Mouse (Mus musculus): ENCODE measurements around the gene Tead3.
A peak's percentile ranks its signal among the peaks of the same experiment; 100 is the strongest.
"Not testable (repeated sequence)": the region's sequence is repeated elsewhere in the genome, so short reads cannot be mapped to it uniquely, and the experiment has no call there.

Tead3 gene

DNA sequence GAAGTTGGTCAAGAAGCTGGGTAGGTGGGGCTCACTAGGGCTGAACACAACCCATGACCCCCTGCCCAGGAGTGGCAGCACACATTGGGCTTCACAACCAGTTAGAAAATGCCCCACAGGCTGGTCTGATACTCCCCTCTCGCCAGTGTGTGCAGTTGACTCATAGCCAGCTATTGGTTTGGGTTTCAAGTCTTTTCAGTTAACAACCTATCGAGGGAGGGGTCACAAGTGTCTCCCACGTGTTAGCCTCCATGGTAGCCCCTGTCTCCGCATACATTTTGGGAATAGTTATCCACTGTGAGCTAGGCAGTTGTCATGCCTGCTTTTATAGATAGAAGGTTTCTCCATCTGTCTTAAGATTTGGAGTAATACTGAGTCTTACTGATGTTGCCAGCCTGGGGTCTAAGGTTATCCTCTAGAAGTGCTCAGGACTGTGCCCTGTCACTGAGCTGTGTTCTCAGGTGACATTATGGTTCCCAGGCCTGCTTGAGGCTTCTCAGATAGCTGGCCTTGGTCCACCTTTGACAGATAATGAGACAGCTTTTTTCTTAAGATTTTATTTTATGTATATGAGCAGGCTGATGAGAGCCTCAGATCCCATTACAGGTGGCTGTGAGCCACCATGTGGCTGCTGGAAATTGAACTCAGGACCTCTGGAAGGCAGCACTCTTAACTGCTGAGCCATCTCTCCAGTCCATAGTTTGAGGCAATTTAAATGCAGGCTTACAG is 20.9 kb downstream of the Tead3 start:
- peak; percentile 22 for DNase-seq

DNA sequence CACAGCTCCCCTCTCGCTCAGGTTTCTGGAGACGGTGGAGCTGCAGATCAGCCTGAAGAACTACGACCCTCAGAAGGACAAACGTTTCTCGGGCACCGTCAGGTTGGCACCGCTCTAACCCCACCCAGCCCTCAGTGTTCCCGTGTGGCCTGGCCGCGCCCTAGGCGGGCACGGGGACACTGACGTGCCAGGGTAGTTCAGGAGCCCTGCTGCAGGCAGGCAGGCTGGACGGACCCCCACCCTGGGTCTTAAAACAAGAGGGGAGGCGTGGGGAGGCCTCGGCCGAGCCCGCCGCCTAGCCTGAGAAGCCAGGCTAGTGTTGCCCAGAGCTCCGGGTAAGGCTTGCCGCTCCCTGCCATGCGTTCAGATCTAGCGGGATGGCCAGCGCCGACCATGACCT is 21.7 kb downstream of the Tead3 start:
- no peak for DNase-seq

DNA sequence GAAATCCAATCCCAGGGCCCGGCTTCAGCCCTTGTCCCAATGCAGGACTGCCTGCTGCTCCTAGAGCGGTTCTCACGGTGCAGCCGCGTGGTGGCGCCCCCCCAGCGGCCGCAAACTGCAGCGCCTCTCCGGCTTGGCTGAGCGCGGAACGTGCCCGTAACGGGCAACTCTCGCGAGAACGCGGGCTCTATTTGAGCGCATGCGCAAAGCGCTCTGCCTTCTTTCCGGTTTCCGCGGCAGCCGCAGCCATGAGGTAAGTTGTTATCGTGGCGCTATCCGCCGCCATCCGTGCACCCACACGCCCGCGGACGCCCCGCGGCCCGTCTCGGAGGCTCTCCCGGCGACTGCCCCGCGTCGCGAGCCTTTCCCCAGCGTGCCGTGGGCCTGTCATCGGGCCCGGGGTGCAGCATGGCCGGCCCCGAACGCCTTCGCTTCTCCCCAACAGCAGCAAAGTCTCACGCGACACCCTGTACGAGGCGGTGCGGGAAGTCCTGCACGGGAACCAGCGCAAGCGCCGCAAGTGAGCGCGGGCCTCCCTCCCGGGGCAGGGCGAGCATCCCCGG is 22.2 kb downstream of the Tead3 start, which contains the start of gene Rpl10a:
Gene Rpl10a, plus strand, starts transcription at position 106 of the 563 bp plus-strand sequence.
- peak; percentile 95 for DNase-seq

DNA sequence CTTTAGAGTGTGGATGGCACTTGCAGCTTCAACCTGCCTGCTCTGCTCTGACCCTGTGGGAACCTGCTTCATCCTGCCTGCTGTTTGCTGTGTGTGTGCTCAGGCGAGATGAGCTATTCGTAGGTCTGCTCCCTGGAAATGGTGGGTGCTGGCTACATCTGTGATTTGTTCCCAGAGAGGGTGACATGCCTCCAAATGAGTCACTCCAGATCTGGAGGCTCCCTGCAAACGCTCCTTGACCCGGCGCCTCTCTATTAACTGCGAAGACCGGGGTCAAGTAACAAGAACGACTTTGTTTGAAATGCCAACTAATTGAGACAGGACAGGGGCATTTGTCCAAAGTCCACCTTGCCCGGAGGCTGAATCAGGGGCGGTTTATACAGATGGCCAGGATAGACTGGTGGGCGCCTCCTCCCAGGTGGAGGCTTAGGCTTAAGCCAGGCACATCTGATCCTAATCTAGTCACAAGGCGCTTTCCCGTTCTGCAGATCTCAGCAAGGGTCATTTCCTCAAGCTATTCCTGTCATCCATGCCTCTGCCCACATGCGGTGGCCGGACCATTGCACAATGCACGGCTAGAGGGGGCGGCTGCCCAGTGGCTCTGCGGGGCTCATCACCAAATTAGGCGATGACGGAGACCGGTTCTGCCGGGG is 22.8 kb downstream of the Tead3 start:
- DNase-seq = no peak

DNA sequence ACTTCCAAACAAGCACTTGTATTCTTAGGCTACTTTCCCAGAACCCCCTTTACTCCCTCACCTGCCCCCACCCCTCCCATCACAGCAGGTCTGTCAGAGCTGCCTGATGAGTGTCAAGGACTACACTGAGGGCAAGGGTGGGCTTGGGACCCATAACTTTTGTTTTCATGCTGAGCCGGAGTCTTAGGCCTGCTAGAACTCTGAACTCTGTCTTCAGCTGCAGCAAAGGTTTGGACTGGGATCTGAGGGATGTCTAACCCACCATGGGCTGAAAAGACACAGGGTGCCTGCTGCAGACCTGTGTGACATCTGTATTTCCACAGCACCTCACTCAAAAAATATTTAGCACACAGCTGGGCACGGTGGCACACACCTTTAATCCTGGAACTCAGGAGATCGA is 23.7 kb downstream of the Tead3 start:
- DNase-seq = peak; percentile 25

DNA sequence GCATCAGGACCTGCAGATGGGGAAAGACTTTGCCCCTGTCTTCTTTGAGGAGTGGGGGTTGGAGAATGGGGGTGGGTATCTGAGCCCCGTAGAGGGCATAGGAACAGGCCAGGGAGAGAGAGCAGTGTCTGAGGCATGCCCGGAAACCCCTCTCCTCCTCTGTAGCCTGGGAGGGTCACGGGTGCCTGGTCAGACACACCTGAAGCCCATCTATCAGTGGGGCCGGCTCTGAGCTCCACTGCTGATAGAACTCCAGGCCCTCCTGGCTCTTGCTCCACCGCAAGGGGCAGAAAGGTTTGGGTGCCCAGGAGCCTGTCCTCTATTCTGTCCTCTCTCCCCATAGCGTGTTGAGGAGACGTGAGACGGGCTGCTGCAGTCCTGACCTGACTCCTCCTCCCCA is 24.9 kb downstream of the Tead3 start:
- DNase-seq = peak; percentile 23

DNA sequence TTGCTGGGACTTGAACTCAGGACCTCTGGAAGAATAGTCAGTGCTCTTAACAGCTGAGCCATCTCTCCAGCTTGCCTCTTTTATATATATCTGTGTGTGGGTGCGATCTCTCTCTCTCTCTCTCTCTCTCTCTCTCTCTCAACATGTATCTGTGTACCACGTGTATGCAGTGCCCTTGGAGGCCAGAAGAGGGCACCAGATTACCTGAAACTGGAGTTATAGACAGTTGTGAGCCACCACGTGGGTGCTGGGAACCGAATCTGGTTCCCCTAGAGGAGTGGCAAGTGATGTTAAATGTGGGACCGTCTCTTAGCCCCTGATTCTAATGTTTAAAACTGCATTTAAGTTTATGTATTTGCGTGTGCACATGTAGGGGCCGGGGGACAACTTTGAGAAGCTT is 26.2 kb downstream of the Tead3 start:
- DNase-seq = not testable (repeated sequence)

DNA sequence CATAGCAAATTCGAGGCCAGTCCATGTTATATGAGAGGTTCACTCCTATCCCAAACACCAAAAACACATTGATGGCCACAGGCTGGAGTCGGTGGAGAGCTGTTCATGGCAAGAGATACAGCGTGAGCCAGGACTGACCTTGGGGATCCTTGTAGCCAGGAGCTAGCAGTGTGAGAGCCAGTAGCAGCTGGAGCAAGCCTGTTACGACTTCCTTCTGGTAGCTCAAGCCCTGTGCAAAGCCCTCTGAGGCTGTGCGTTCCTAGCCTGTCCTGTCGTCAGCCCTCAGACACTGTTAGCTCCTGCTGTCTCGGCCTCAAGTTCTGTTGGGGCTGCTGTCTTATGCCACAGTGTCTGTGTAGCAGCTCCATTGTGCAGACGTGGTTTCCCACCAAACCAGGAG is 26.8 kb downstream of the Tead3 start:
- no peak for DNase-seq

DNA sequence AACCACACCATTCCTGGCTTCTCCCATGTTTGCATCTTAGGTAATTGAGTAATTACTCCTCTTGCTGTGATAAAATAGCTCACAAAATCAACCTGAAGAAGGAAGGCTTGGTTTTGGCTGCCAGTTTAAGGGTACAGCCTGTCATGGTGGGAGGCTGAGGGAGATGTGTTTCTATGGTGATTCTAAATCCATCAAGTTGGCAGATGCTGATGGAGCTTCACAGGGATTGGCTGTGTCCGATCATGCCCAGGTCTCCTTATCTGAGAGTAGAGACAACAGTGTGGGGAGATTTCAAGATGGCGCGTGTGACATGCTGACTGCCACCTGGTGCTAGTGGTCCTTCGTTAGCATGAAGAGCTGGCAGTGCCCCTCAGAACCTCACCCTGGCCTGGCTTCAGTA is 28.9 kb downstream of the Tead3 start:
- DNase-seq = no peak

DNA sequence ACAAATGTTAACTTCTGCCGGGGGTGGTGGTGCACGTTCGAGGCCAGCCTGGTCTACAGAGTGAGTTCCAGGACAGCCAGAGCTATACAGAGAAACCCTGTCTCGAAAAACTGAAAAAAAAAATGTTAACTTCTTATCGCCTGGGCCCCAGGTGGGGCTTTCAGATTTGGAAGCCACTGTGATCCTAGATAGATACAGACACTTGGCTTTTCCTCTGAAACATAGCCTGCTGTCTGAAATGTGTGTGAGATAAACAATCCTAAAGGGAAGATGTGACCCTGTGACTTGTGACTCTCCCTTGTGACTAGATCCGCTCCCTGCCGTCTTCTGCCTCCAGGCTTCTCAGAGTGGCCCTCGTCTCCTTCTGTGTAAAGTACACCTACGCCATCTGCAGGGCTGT is 32.9 kb downstream of the Tead3 start:
- no peak for DNase-seq

DNA sequence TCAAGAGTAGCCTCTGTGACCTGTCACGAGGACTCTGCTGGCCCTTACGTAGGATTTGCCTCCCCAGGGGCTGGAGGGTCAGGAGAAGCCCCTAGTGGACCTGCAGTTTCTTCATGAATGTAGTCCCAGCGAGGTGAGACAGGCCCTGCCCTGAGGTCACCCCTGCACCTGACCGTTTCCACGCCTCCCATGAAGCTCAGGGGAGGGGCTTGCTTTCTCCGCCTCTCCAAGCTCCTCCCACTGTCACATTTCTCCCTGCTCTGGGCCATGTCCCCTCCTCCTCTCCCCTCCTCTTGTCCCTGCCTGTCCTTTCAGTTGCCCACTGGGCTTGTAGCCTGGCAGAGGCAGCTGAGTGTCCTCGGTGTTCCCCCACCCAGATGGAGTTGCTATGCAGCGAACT is 33.5 kb downstream of the Tead3 start:
- peak; percentile 24 for DNase-seq

DNA sequence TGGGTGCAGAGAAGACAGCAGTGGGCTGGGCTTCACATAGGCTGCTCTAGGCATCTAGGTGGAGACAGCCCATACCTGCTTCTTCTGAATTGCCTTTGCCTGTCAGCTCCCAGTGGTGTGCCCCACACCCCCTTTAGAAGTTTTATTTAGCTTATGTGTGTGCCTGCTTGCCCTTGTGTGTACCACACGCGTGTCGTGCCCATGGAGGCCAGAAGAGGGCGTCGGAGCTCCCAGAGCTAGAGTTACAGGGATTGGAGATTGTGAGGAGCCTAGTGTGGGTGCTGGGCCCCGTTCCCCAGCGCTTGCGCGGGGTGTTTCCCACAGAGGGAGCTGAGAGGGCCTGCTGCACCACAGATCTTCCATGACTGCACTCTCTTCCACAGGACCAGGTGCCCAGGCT is 34.1 kb downstream of the Tead3 start:
- DNase-seq = no peak

DNA sequence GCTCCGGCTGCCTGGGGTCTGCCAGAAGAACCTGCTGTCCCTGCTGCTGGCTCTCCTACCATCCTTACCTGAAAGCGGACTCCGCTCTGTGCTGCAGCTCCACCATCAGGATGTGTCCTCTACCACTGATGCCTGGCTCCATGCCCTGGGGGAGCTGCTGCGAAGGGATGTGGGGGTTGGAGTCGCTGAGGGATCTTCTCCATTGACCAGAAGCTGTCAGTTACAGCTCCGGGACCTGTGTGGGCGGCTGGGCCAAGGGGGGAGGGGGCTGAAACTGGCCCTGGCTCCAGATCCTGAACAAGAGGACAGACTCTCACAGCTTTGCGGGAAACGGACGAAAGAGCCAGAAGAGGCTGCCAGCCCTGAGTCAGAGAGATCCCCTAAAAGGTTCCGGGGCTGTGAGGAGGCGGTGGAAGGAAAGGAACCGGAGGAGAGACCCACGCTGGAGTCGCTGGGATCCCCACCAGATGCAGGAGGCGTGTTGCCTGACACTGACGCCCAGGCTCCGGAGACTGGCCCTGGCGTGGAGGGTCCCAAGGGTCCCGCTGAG is 34.9 kb downstream of the Tead3 start:
- DNase-seq = peak; percentile 34

DNA sequence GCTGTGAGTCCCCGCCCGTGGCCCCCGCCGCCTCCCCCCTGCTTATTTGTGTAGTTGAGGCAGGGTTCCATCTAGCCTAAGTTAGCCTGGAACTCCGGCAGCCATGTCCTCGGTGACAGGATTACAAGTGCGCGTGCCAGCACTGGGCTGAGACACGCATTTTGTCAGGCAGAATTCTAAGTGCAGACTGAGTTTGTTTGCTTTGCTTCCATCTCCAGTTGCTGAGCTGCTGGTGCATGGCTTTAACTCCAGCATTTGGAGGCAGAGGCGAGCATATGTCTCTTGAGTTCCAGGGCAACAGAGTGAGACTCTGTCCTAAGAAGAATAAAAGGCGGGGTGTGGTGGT is 36.8 kb downstream of the Tead3 start:
- DNase-seq = peak; percentile 48

DNA sequence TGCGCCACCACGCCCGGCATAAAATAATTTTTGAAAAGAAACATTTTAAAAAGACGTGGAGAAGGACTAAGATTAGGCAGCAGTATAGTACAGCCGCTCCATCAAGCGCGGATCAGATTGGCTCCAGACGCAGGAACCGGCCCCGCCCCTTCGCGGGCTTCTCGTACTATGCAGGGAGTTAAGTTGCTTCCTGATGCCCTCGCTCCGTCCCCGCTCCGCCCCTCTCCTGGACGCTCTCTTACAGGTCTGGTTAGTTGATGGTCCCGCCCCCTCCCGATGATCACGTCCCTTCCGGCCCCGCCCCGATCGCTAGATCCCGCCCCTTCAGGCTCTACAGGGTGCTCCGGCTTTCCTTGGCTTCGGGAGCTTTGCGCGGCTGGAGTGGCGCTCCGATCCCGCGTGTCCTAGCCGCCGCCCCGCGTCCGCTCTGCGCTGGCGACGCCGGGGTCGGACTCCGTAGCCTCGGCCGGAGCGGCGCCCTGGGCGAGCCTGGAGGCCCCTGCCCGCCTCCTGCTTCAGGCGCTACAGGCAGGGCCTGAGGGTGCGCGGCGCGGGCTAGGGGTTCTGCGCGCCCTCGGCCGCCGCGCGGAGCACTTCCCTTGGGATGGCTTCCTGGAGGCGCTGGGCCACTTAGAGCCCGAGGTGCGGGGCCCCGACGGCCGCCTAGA is 37.3 kb downstream of the Tead3 start, which contains the start of gene Fance:
Gene Fance, plus strand, starts transcription at position 308 of the 668 bp plus-strand sequence.
- DNase-seq = peak; percentile 96

DNA sequence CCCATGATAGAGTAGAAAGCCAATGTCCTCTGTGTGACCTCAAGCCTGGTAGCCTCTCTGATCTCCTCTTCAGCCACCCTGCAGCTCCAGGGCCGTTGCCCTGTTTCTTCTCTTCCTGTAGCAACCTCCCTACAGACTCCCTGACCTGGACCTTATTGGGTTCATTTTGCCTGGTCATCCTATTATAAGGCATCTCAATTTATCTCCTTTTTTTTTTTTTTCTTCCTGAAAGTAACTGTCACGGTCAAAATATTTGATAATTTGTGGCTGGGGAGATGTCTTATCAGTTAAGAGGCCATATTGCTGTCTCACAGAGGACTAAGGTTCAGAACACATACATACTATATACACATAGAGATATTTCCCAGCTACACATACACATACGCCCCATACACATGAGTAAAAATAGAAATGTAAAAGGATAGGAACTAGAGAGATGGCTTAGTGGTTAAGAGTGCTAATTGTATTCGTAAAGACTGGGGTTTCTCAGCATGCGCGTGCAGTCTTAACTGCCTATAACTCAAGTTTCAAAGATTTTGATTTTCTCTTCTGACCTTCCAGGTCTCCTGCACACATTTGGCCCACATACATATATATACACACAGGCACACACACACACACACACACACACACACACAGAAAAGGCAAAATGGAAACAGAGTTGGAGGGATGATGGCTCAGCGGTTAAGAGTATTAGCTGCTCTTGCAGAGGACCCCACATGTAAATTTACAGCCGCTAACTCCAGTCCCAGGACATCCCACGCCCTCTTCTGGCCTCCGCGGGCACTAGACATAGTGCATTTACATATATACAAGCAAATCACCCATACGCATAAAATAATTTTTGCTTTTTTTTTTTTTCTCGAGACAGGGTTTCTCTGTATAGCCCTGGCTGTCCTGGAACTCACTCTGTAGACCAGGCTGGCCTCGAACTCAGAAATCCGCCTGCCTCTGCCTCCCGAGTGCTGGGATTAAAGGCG is 38.1 kb downstream of the Tead3 start:
- DNase-seq = peak; percentile 60

DNA sequence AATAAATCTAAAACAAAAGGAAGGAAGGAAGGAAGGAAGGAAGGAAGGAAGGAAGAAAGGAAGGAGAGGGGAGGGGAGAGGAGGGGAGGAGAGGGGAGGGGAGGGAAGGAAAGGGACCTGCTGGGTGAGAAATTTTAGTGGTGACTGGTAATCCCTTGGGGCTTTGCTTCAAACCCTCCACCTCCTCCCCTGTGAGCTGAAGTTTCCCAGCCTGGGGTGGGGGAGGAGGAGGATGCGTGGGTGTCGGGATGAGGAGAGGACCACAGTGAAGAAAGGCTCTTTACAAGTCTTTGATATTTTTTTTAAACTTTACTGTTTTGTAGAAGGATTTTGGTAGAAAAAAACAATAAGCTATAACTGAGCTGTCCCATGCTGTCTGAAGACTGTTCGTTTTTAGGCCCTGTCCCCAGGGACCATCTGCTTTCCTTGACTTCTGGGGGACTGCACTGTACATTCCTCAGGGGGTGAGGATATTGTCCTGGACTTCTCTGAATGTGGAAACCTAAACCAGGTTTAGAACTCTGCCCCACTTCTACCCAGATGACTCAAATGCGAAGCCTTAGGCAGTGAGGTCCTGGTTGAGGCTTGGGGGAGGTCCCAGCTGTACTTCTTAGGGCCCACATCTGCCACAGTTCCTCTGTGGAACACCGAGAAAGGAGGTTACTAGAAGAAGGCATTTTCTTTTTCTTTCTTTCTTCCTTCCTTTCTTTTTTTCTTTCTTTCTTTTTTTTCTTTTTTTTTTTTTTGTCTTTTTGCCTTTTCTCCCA is 39.1 kb downstream of the Tead3 start:
- DNase-seq = peak; percentile 20

DNA sequence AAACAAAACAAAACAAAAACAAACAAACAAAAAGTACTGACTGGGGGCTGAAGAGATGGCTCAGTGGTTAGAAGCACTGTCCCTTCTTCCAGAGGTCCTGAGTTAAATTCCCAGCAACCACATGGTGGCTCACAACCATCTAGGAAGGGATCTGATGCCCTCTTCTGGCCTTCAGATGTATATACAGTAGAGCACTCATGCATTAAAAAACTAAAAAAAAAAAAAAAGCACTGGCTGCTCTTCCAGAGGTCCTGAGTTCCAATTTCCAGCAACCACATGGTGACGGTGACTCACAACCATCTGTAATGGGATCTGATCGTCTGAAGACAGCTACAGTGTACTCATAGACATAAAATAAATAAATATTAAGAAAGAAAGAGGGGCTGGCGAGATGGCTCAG is 39.8 kb downstream of the Tead3 start:
- no peak for DNase-seq

DNA sequence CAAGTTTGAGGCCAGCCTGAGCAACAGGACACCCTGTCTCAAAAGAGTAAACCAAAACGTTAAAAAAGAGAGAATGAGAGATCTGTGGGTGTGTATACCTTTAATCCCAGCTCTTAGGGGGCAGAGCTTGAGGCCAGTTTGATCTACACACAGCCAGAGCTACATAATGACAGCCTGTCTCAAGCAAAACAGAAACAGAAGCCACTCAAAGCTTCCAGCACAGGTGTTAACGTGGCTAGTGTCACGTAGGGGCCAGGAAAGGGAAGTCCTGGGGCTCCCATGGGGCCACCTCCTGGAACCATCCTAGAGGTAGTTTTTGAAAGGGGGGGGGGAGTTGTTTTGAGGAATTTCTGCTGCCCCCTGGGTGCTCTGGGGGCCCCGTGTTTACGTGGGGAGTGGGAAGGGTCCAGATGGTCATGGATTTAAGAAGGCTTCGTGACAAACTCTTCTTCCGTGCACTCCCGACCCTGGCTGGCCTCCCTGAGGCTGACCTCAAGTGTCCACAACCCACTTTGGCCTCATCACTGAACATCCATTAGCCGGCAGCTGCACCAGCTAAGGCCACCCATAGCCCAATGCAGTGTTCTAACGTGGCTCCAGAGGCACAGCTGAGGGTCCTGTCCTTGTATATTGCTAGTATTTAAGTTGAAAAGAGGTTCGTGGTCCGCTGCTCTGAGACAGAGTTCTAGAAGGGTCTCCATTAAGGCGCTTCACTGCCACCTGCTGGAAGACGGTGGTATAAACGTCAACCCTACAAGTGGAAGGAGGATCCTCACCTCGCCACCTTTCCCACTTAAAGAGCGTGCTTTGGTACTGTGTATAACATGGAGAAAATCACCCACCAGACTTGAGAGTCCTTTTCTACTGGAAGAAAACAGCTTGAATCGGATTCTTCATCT is 42.1 kb downstream of the Tead3 start:
- peak; percentile 68 for DNase-seq

DNA sequence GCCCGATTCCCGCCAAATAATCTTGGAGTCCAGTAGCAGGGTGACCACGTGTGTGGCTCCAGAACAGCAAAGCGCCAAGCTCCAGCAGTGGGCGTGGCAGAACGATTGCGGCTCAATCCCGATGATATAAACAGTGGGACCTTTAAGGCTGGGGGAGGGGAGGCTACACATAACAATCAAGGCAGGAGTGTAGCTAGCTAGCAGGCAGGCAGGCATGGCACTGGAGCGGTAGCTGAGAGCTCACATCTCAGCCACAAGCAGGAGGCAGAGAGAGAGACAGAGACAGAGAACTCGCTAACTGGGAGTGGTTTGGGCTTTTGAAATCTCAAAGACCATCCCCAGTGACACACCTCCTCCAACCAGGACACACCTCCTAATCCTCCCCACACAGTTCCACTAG is 45.4 kb downstream of the Tead3 start:
- no peak for DNase-seq
